Mouse (Mus musculus): ENCODE measurements around the gene Sez6. TPM values are rescaled to one million over a fixed set of nuclear protein-coding genes. Genes with fewer than 3 reads are reported as not detected.

The Sez6 gene
- total RNA-seq, 2 experiments from 2014 or later = not detected

Other genes with a start within 250 kb of the Sez6 start
- gene Nufip2, start 244.6 kb upstream of the Sez6 start, total RNA-seq (2014; fragmentation: Nextera tagmentation) = 60.5 and 62.3 TPM in 2 replicates
- gene Nufip2, start 244.6 kb upstream of the Sez6 start, total RNA-seq (2017) = 89.1 and 93.7 TPM in 2 replicates
- gene Cryba1, start 205.5 kb upstream of the Sez6 start, total RNA-seq (2014; fragmentation: Nextera tagmentation) = not detected in 2 replicates
- not detected in 2 replicates for gene Cryba1, start 205.5 kb upstream of the Sez6 start, total RNA-seq (2017)
- gene Myo18a, start 167.6 kb upstream of the Sez6 start, total RNA-seq (2014; fragmentation: Nextera tagmentation) = 31.9 and 49.3 TPM in 2 replicates
- gene Myo18a, start 167.6 kb upstream of the Sez6 start, total RNA-seq (2017) = 62.6 and 66.5 TPM in 2 replicates
- not detected in 2 replicates for gene Gm10277, start 143.1 kb upstream of the Sez6 start, total RNA-seq (2014; fragmentation: Nextera tagmentation)
- gene Gm10277, start 143.1 kb upstream of the Sez6 start, total RNA-seq (2017) = 1.0 TPM in 1 of 2 replicates, not detected in the other
- gene Pipox, start 36.7 kb upstream of the Sez6 start, total RNA-seq (2014; fragmentation: Nextera tagmentation) = not detected in 2 replicates
- 0.39 and 0.77 TPM in 2 replicates for gene Pipox, start 36.7 kb upstream of the Sez6 start, total RNA-seq (2017)
- 55.7 and 57.7 TPM in 2 replicates for gene Phf12, start 52.0 kb downstream of the Sez6 start, total RNA-seq (2014; fragmentation: Nextera tagmentation)
- gene Phf12, start 52.0 kb downstream of the Sez6 start, total RNA-seq (2017) = 16.2 and 28.2 TPM in 2 replicates
- 7.6 and 14.0 TPM in 2 replicates for gene Dhrs13, start 101.5 kb downstream of the Sez6 start, total RNA-seq (2014; fragmentation: Nextera tagmentation)
- gene Dhrs13, start 101.5 kb downstream of the Sez6 start, total RNA-seq (2017) = 5.7 and 9.7 TPM in 2 replicates
- gene Flot2, start 107.1 kb downstream of the Sez6 start, total RNA-seq (2014; fragmentation: Nextera tagmentation) = 52.3 and 54.2 TPM in 2 replicates
- gene Flot2, start 107.1 kb downstream of the Sez6 start, total RNA-seq (2017) = 57.7 and 73.4 TPM in 2 replicates
- gene Eral1, start 149.6 kb downstream of the Sez6 start, total RNA-seq (2014; fragmentation: Nextera tagmentation) = 17.8 and 18.7 TPM in 2 replicates
- 27.4 and 32.0 TPM in 2 replicates for gene Eral1, start 149.6 kb downstream of the Sez6 start, total RNA-seq (2017)
- 13.5 and 16.8 TPM in 2 replicates for gene Fam222b, start 163.9 kb downstream of the Sez6 start, total RNA-seq (2014; fragmentation: Nextera tagmentation)
- 3.7 and 6.5 TPM in 2 replicates for gene Fam222b, start 163.9 kb downstream of the Sez6 start, total RNA-seq (2017)
- gene Traf4, start 234.8 kb downstream of the Sez6 start, total RNA-seq (2014; fragmentation: Nextera tagmentation) = 4.9 and 7.3 TPM in 2 replicates
- 2.8 and 3.6 TPM in 2 replicates for gene Traf4, start 234.8 kb downstream of the Sez6 start, total RNA-seq (2017)
- gene Nek8, start 245.9 kb downstream of the Sez6 start, total RNA-seq (2014; fragmentation: Nextera tagmentation) = 3.5 and 14.4 TPM in 2 replicates
- gene Nek8, start 245.9 kb downstream of the Sez6 start, total RNA-seq (2017) = 5.8 and 6.1 TPM in 2 replicates
- gene Tlcd1, start 245.9 kb downstream of the Sez6 start, total RNA-seq (2014; fragmentation: Nextera tagmentation) = 1.1 and 3.5 TPM in 2 replicates
- gene Tlcd1, start 245.9 kb downstream of the Sez6 start, total RNA-seq (2017) = 2.9 and 4.1 TPM in 2 replicates

All from granulocyte monocyte progenitor cell, adult 5-6 weeks (primary cell).